ENCODE assay signal across 27 mouse cellular contexts in genomic region chr17:24651835-24652234, GRCm38 (mm10). TPM values are rescaled to one million over a fixed set of nuclear protein-coding genes. Genes with fewer than 3 reads are reported as not detected.
"Had no signal": no experiment of that assay in that cellular context is flagged by ENCODE, and none has a peak within 500 bp of the region (broad histone marks: within the 10 kb centered on the region; RNA-seq: fewer than 3 reads in every experiment).

No protein-coding gene starts in this region.

- H3K9ac ChIP-seq: limb, embryonic 13.5 days; liver, embryonic 12.5 days; liver, embryonic 15.5 days; lung, embryonic 15.5 days; midbrain, embryonic 12.5 days; midbrain, embryonic 15.5 days; neural tube, embryonic 12.5 days; neural tube, embryonic 15.5 days had no signal

- H3K4me2 ChIP-seq: limb, embryonic 13.5 days; liver, embryonic 12.5 days; liver, embryonic 15.5 days; lung, embryonic 15.5 days; midbrain, embryonic 12.5 days; midbrain, embryonic 15.5 days; neural tube, embryonic 12.5 days; neural tube, embryonic 15.5 days had no signal

- H3K27ac ChIP-seq: kidney, postnatal 0 days; layer of hippocampus, adult 2 months; limb, embryonic 10.5 days; limb, embryonic 13.5 days; liver, embryonic 12.5 days; liver, embryonic 15.5 days; lung, embryonic 15.5 days; midbrain, embryonic 12.5 days; midbrain, embryonic 15.5 days; neural tube, embryonic 12.5 days; neural tube, embryonic 15.5 days; stomach, postnatal 0 days had no signal

- DNase-seq: kidney, adult 9 months; kidney, postnatal 25 days; layer of hippocampus, adult 9-11 months; liver; lung, adult 18-20 months; lung, postnatal 10 days; lung, postnatal 36 days; right cerebral cortex, adult 18-20 months; right cerebral cortex, postnatal 14 days; right cerebral cortex, postnatal 4 days; thymus, adult 2 months; thymus, postnatal 14 days; thymus, postnatal 4 days had no signal

- ATAC-seq: liver, embryonic 12.5 days; midbrain, embryonic 15.5 days had no signal

- H3K4me3 ChIP-seq: layer of hippocampus, adult 2 months; limb, embryonic 10.5 days; limb, embryonic 13.5 days; liver, embryonic 12.5 days; liver, embryonic 15.5 days; lung, embryonic 15.5 days; megakaryocyte, embryonic 14.5 days; midbrain, embryonic 12.5 days; midbrain, embryonic 15.5 days; neural tube, embryonic 12.5 days; neural tube, embryonic 15.5 days had no signal

- H3K36me3 ChIP-seq: liver, embryonic 12.5 days; liver, embryonic 15.5 days; lung, embryonic 15.5 days; midbrain, embryonic 12.5 days; midbrain, embryonic 15.5 days; neural tube, embryonic 12.5 days; neural tube, embryonic 15.5 days had no signal

- H3K9me3 ChIP-seq: limb, embryonic 10.5 days; limb, embryonic 13.5 days; liver, embryonic 12.5 days; liver, embryonic 15.5 days; lung, embryonic 15.5 days; megakaryocyte, embryonic 14.5 days; midbrain, embryonic 12.5 days; midbrain, embryonic 15.5 days; neural tube, embryonic 12.5 days; neural tube, embryonic 15.5 days had no signal

RNA-seq across cellular contexts. Expression of gene Npw, which starts 6.4 kb away (rescaled TPM):
- polyA plus RNA-seq: large intestine, adult 2 months; midbrain, embryonic 12.5 days; neural tube, embryonic 12.5 days had no signal
